Mouse (Mus musculus): Measurements from ENCODE around the gene Sdr42e1. TPM values are rescaled to one million over a fixed set of nuclear protein-coding genes. Genes with fewer than 3 reads are reported as not detected.

Sdr42e1 gene
- polyA plus RNA-seq, 1 experiment from 2014 or later = 0.42 TPM

GRCm38 (mm10) chr8:117687890-117688289 lies 14.4 kb upstream of the Sdr42e1 start:
- no peaks in the 10 kb centered on the region for H3K36me3 ChIP-seq (replicated peaks)
- no peaks in the 10 kb centered on the region for H3K4me1 ChIP-seq
- no peak overlapping the region for H3K27ac ChIP-seq
- H3K27me3 ChIP-seq (ENCODE audit: poor library complexity, severe bottlenecking) = no peaks in the 10 kb centered on the region
- DNase-seq (ENCODE audit: extremely low spot score, low spot score) = no peak
- no peak overlapping the region for H3K4me3 ChIP-seq
- WGBS = 91% methylated on average over 7 of the region's 7 CpGs
- no peaks in the 10 kb centered on the region for H3K9me3 ChIP-seq

DNA sequence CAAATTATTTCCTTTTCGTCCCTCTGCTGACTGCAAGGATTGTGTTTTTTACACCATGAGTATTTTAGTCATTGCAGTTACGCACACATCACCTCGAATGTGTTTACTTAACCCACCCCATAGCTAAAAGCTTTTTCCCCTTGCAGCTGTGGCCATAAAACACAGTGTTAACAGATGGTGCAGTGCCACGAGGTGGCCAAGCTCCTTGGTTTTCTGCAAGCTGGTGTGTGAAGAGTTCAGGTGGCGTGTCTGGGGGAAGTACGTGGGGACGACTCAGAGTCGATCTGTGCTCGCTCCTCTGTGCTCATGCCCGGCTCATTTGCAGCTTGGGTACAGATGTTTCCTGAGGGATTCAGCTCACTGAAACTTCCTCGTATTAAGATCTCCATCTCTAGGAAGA lies 11.0 kb upstream of the Sdr42e1 start:
- Histone ChIP-seq H3K4me1 (no peaks in the 10 kb centered on the region), H3K27ac (no peak overlapping the region), H3K27me3 (ENCODE audit: poor library complexity, severe bottlenecking) (no peaks in the 10 kb centered on the region), H3K4me3 (no peak overlapping the region), H3K36me3 (replicated peaks) (no peaks in the 10 kb centered on the region), H3K9me3 (no peaks in the 10 kb centered on the region)
- 85% methylated on average over 11 of the region's 11 CpGs for WGBS
- DNase-seq (ENCODE audit: extremely low spot score, low spot score) = no peak

- Histone ChIP-seq H3K27me3 (ENCODE audit: poor library complexity, severe bottlenecking) (no peaks in the 10 kb centered on the region), H3K36me3 (replicated peaks) (no peaks in the 10 kb centered on the region), H3K9me3 (no peaks in the 10 kb centered on the region), H3K27ac (no peak overlapping the region), H3K4me3 (no peak overlapping the region), H3K4me1 (no peaks in the 10 kb centered on the region)
- WGBS = 88% methylated on average over 10 of the region's 10 CpGs
- DNase-seq (ENCODE audit: extremely low spot score, low spot score) = no peak
Observed at GRCm38 (mm10) chr8:117683925-117684472, 10.5 kb upstream of the Sdr42e1 start.

DNA sequence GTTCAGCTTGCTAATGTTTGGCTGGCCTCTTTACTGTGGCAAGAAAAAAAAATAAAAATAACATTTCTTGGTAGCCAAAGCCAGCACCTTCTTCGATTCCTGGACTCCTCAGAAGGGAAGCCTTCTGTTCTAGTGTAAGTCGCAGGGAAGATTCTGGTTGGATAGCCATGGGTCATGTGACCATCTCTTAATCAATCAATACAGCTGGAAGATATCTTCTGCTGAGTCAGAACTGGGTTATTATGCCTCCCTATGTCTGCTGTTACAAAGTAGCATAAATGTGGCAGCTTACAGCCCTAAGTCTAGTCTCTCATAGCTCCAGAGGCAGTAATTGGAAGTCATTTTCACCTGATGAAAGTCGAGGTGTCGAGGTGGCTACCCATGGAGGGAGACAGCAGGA lies 5.2 kb upstream of the Sdr42e1 start:
- Histone ChIP-seq H3K36me3 (replicated peaks) (no peaks in the 10 kb centered on the region), H3K4me3 (no peak overlapping the region), H3K27me3 (ENCODE audit: poor library complexity, severe bottlenecking) (no peaks in the 10 kb centered on the region), H3K9me3 (no peaks in the 10 kb centered on the region), H3K4me1 (peaks cover 2% of the 10 kb centered on the region; the same call in 1 of the 2 replicates), H3K27ac (no peak overlapping the region)
- 85% methylated on average over 4 of the region's 4 CpGs for WGBS
- no peak for DNase-seq (ENCODE audit: extremely low spot score, low spot score)

DNA sequence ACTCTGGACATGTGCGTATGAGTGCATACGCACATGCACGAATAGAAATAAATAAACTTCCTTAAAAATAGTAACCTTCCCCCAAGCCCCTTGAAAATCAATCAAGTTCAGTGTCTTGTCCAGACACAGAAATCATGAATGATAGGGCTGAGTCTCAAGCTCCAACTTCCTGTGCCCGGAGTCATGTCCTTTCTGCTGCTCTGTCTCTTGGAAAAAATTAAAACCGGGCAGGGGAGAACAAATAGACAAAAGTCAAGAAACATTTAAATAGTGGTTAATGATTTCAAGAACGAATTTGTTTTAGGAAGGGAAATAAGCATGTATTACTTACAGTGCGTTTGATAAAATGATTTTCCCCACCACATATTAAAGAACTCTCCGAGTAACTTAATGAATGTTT lies 3.5 kb upstream of the Sdr42e1 start:
- peaks cover 6% of the 10 kb centered on the region; the same call in 1 of the 2 replicates for H3K27me3 ChIP-seq (ENCODE audit: poor library complexity, severe bottlenecking)
- no peaks in the 10 kb centered on the region for H3K9me3 ChIP-seq
- H3K36me3 ChIP-seq (replicated peaks) = no peaks in the 10 kb centered on the region
- H3K4me3 ChIP-seq = no peak overlapping the region
- H3K27ac ChIP-seq = no peak overlapping the region
- 91% methylated on average over 8 of the region's 8 CpGs for WGBS
- H3K4me1 ChIP-seq = peaks cover 9% of the 10 kb centered on the region
- no peak for DNase-seq (ENCODE audit: extremely low spot score, low spot score)

GRCm38 (mm10) chr8:117676460-117676859 lies 3.0 kb upstream of the Sdr42e1 start:
- WGBS = 84% methylated on average over 9 of the region's 9 CpGs
- DNase-seq (ENCODE audit: extremely low spot score, low spot score) = no peak
- no peak overlapping the region for H3K27ac ChIP-seq

GRCm38 (mm10) chr8:117675171-117675570 lies 1.7 kb upstream of the Sdr42e1 start:
- WGBS = 87% methylated on average over 5 of the region's 5 CpGs
- Histone ChIP-seq H3K36me3 (replicated peaks) (no peaks in the 10 kb centered on the region), H3K27me3 (ENCODE audit: poor library complexity, severe bottlenecking) (peaks cover 12% of the 10 kb centered on the region; the same call in 1 of the 2 replicates), H3K9me3 (no peaks in the 10 kb centered on the region), H3K4me3 (no peak overlapping the region), H3K4me1 (peaks cover 17% of the 10 kb centered on the region), H3K27ac (no peak overlapping the region)
- DNase-seq (ENCODE audit: extremely low spot score, low spot score) = no peak

More at GRCm38 (mm10) chr8:117676460-117676859, 3.0 kb upstream of the Sdr42e1 start:
- Histone ChIP-seq H3K4me1 (peaks cover 9% of the 10 kb centered on the region), H3K4me3 (no peak overlapping the region), H3K36me3 (replicated peaks) (no peaks in the 10 kb centered on the region), H3K9me3 (no peaks in the 10 kb centered on the region), H3K27me3 (ENCODE audit: poor library complexity, severe bottlenecking) (peaks cover 11% of the 10 kb centered on the region; the same call in 1 of the 2 replicates)

DNA sequence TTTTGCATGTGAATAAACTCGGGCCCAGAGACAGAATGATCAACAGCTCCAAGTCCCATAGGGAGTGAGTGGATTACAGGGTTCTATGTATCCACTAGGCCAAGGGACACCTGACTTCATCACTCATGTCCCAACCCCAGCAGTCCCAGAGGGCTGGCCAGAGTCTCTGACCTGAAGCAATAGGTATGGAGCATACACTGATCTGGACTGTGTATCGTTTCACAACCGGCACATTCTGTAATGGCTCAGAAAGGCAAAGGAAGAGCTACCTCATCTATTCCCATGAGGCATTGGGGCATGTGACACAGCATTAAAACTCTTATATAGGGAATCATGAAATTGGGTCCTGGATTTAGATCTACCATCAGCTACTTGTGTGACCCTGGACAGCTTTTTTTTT lies 931 bp downstream of the Sdr42e1 start:
- Histone ChIP-seq H3K36me3 (replicated peaks) (no peaks in the 10 kb centered on the region), H3K27me3 (ENCODE audit: poor library complexity, severe bottlenecking) (peaks cover 12% of the 10 kb centered on the region; the same call in 1 of the 2 replicates), H3K27ac (no peak overlapping the region), H3K9me3 (no peaks in the 10 kb centered on the region), H3K4me1 (peaks cover 24% of the 10 kb centered on the region), H3K4me3 (no peak overlapping the region)
- DNase-seq (ENCODE audit: extremely low spot score, low spot score) = no peak
- 90% methylated on average over 3 of the region's 3 CpGs for WGBS

GRCm38 (mm10) chr8:117670461-117670860 lies 3.0 kb downstream of the Sdr42e1 start:
- Histone ChIP-seq H3K4me3 (no peak overlapping the region), H3K27ac (no peak overlapping the region), H3K36me3 (replicated peaks) (no peaks in the 10 kb centered on the region), H3K9me3 (no peaks in the 10 kb centered on the region), H3K27me3 (ENCODE audit: poor library complexity, severe bottlenecking) (peaks cover 12% of the 10 kb centered on the region; the same call in 1 of the 2 replicates), H3K4me1 (peaks cover 24% of the 10 kb centered on the region)
- no peak for DNase-seq (ENCODE audit: extremely low spot score, low spot score)
- 34% methylated on average over 11 of the region's 11 CpGs for WGBS

- Histone ChIP-seq H3K36me3 (replicated peaks) (no peaks in the 10 kb centered on the region), H3K27me3 (ENCODE audit: poor library complexity, severe bottlenecking) (peaks cover 11% of the 10 kb centered on the region; the same call in 1 of the 2 replicates), H3K9me3 (no peaks in the 10 kb centered on the region), H3K4me1 (peaks cover 14% of the 10 kb centered on the region), H3K27ac (no peak overlapping the region), H3K4me3 (no peak overlapping the region)
- 85% methylated on average over 13 of the region's 13 CpGs for WGBS
- no peak for DNase-seq (ENCODE audit: extremely low spot score, low spot score)
Observed at GRCm38 (mm10) chr8:117667349-117668124, 6.0 kb downstream of the Sdr42e1 start.

GRCm38 (mm10) chr8:117660358-117661031 lies 13.0 kb downstream of the Sdr42e1 start:
- WGBS = 64% methylated on average over 11 of the region's 11 CpGs
- no peaks in the 10 kb centered on the region for H3K36me3 ChIP-seq (replicated peaks)
- H3K9me3 ChIP-seq = no peaks in the 10 kb centered on the region
- no peaks in the 10 kb centered on the region for H3K27me3 ChIP-seq (ENCODE audit: poor library complexity, severe bottlenecking)
- DNase-seq (ENCODE audit: extremely low spot score, low spot score) = peak; percentile 34
- H3K27ac ChIP-seq = peak overlapping the region; percentile 48
- peaks cover 12% of the 10 kb centered on the region for H3K4me1 ChIP-seq
- no peak overlapping the region for H3K4me3 ChIP-seq

GRCm38 (mm10) chr8:117658990-117659389 lies 14.5 kb downstream of the Sdr42e1 start:
- no peaks in the 10 kb centered on the region for H3K27me3 ChIP-seq (ENCODE audit: poor library complexity, severe bottlenecking)
- H3K27ac ChIP-seq = no peak overlapping the region
- H3K9me3 ChIP-seq = no peaks in the 10 kb centered on the region
- H3K4me3 ChIP-seq = no peak overlapping the region
- H3K36me3 ChIP-seq (replicated peaks) = no peaks in the 10 kb centered on the region
- peaks cover 12% of the 10 kb centered on the region for H3K4me1 ChIP-seq
- no peak for DNase-seq (ENCODE audit: extremely low spot score, low spot score)
- 79% methylated on average over 7 of the region's 7 CpGs for WGBS

GRCm38 (mm10) chr8:117652318-117652717 lies 21.2 kb downstream of the Sdr42e1 start:
- DNase-seq (ENCODE audit: extremely low spot score, low spot score) = no peak
- no peaks in the 10 kb centered on the region; the same call in 1 of the 2 replicates for H3K9me3 ChIP-seq
- H3K4me3 ChIP-seq = no peak overlapping the region
- H3K27me3 ChIP-seq (ENCODE audit: poor library complexity, severe bottlenecking) = no peaks in the 10 kb centered on the region
- no peak overlapping the region for H3K27ac ChIP-seq
- H3K36me3 ChIP-seq (replicated peaks) = no peaks in the 10 kb centered on the region
- 95% methylated on average over 1 of the region's 1 CpGs for WGBS
- no peaks in the 10 kb centered on the region for H3K4me1 ChIP-seq
